Mouse (Mus musculus): Measurements from ENCODE around the gene Unc5b.
A peak's percentile ranks its signal among the peaks of the same experiment; 100 is the strongest.

The Unc5b gene

GRCm38 (mm10) chr10:60797682-60798422 is 33.5 kb downstream of the Unc5b start:
- no peak for DNase-seq

- DNase-seq: no peak
Observed at GRCm38 (mm10) chr10:60796474-60796873, 34.9 kb downstream of the Unc5b start.

GRCm38 (mm10) chr10:60796028-60796427 is 35.4 kb downstream of the Unc5b start:
- DNase-seq: no peak

GRCm38 (mm10) chr10:60794792-60795191 is 36.6 kb downstream of the Unc5b start:
- DNase-seq: no peak

- no peak for DNase-seq
Observed at GRCm38 (mm10) chr10:60794374-60794773, 37.0 kb downstream of the Unc5b start.

GRCm38 (mm10) chr10:60792841-60793240 is 38.5 kb downstream of the Unc5b start:
- DNase-seq: no peak

- DNase-seq: no peak
Observed at GRCm38 (mm10) chr10:60792365-60792764, 39.0 kb downstream of the Unc5b start.

GRCm38 (mm10) chr10:60790912-60791311 is 40.5 kb downstream of the Unc5b start:
- no peak for DNase-seq

- peak in 1 of 2 experiments; percentile 67 for DNase-seq
Observed at GRCm38 (mm10) chr10:60787303-60788074, 43.9 kb downstream of the Unc5b start.

GRCm38 (mm10) chr10:60783608-60784007 is 47.8 kb downstream of the Unc5b start:
- DNase-seq: no peak

- peak; percentile 92 to 95 for DNase-seq
Observed at GRCm38 (mm10) chr10:60779628-60780027, 51.8 kb downstream of the Unc5b start.

GRCm38 (mm10) chr10:60778542-60778941 is 52.8 kb downstream of the Unc5b start:
- peak; percentile 83 to 87 for DNase-seq

GRCm38 (mm10) chr10:60775473-60775872 is 55.9 kb downstream of the Unc5b start:
- DNase-seq: peak; percentile 66 to 80

- DNase-seq: no peak
Observed at GRCm38 (mm10) chr10:60774616-60775015, 56.8 kb downstream of the Unc5b start.

GRCm38 (mm10) chr10:60770855-60771254 is 60.5 kb downstream of the Unc5b start:
- peak in 1 of 2 experiments; percentile 44 for DNase-seq

GRCm38 (mm10) chr10:60768614-60769013 is 62.8 kb downstream of the Unc5b start:
- DNase-seq: no peak

GRCm38 (mm10) chr10:60767400-60767799 is 64.0 kb downstream of the Unc5b start:
- no peak for DNase-seq

GRCm38 (mm10) chr10:60762126-60762525 is 69.3 kb downstream of the Unc5b start:
- DNase-seq: no peak

GRCm38 (mm10) chr10:60760377-60760776 is 71.0 kb downstream of the Unc5b start:
- DNase-seq: peak; percentile 98 to 99

- peak; percentile 87 to 88 for DNase-seq
Observed at GRCm38 (mm10) chr10:60756992-60757391, 74.4 kb downstream of the Unc5b start.

GRCm38 (mm10) chr10:60756146-60756545 is 75.2 kb downstream of the Unc5b start:
- DNase-seq: no peak

GRCm38 (mm10) chr10:60753941-60754340 is 77.4 kb downstream of the Unc5b start:
- no peak for DNase-seq

- no peak for DNase-seq
Observed at GRCm38 (mm10) chr10:60753261-60753660, 78.1 kb downstream of the Unc5b start.
